ENCODE assay signal across 12 mouse cellular contexts in genomic region chr6:147161818-147162584, GRCm38 (mm10).
DNase-seq lines count a peak whose midpoint lies in the region; ATAC-seq and TF ChIP-seq lines count a peak whose summit lies in the region.
"Had no signal": no experiment of that assay in that cellular context is flagged by ENCODE, and none has a peak within 500 bp of the region (broad histone marks: within the 10 kb centered on the region; RNA-seq: fewer than 3 reads in every experiment).

No protein-coding gene starts in this region.

- no peaks in the 10 kb centered on the region for H3K27me3 ChIP-seq in stomach, embryonic 15.5 days (replicated peaks)
- H3K27me3 ChIP-seq in stomach, postnatal 0 days (ENCODE audit: control insufficient read depth, insufficient read depth, low read length): no peaks in the 10 kb centered on the region
- no peaks in the 10 kb centered on the region for H3K27me3 ChIP-seq in liver, postnatal 0 days (ENCODE audit: insufficient read depth, low read length)
- H3K27me3 ChIP-seq: hindbrain, embryonic 15.5 days; limb, embryonic 15.5 days had no signal

- 38% methylated on average over 5 of the region's 5 CpGs for WGBS in stomach, embryonic 15.5 days
- 41% methylated on average over 5 of the region's 5 CpGs for WGBS in stomach, postnatal 0 days
- 42% methylated on average over 5 of the region's 5 CpGs for WGBS in liver, postnatal 0 days (ENCODE audit: insufficient replicate concordance)

- no peak overlapping the region for H3K9ac ChIP-seq in stomach, embryonic 15.5 days
- no peak overlapping the region for H3K9ac ChIP-seq in stomach, postnatal 0 days (ENCODE audit: low read length)
- H3K9ac ChIP-seq in liver, postnatal 0 days (replicated peaks): no peak overlapping the region
- H3K9ac ChIP-seq: hindbrain, embryonic 15.5 days; limb, embryonic 15.5 days had no signal

- no peaks in the 10 kb centered on the region for H3K4me1 ChIP-seq in stomach, embryonic 15.5 days
- H3K4me1 ChIP-seq in stomach, postnatal 0 days (replicated peaks; ENCODE audit: control insufficient read depth, insufficient read depth): no peaks in the 10 kb centered on the region
- H3K4me1 ChIP-seq in liver, postnatal 0 days (ENCODE audit: insufficient read depth): no peaks in the 10 kb centered on the region
- H3K4me1 ChIP-seq: hindbrain, embryonic 15.5 days; limb, embryonic 15.5 days had no signal

- H3K36me3 ChIP-seq in stomach, embryonic 15.5 days: no peaks in the 10 kb centered on the region
- no peaks in the 10 kb centered on the region for H3K36me3 ChIP-seq in stomach, postnatal 0 days (ENCODE audit: control insufficient read depth, insufficient read depth, low read length)
- H3K36me3 ChIP-seq in liver, postnatal 0 days (replicated peaks; ENCODE audit: insufficient read depth, low read length): no peaks in the 10 kb centered on the region
- H3K36me3 ChIP-seq: hindbrain, embryonic 15.5 days; limb, embryonic 15.5 days had no signal

- peak; percentile 11 to 13 for DNase-seq in heart, adult 9 months (ENCODE audit: low spot score in 2 of 2)
- no peak for DNase-seq in heart, adult 8-10 months (ENCODE audit: low spot score)
- DNase-seq in kidney, postnatal 14 days: peak; percentile 12
- DNase-seq in kidney, adult 18-20 months: no peak
- no peak for DNase-seq in stomach, postnatal 0 days (ENCODE audit: low spot score)
- DNase-seq in mesoderm, embryonic 11.5 days (ENCODE audit: low read depth, low spot score): peak; percentile 16
- DNase-seq in liver, postnatal 0 days: no peak
- DNase-seq: cerebellum, adult 9-10 months had no signal

- no peak for ATAC-seq in stomach, embryonic 15.5 days (ENCODE audit: insufficient read depth, low FRiP score, low read depth)
- ATAC-seq in stomach, postnatal 0 days (ENCODE audit: low FRiP score, low TSS enrichment): no peak
- no peak for ATAC-seq in liver, postnatal 0 days
- ATAC-seq: CD4-positive, CD25-positive, alpha-beta regulatory T cell, adult 4 months had no signal

- no peak for TF ChIP-seq CTCF in stomach, postnatal 0 days (IDR thresholded peaks at IDR 0.05; ENCODE audit: low read depth)
- no peak for TF ChIP-seq CTCF in liver, postnatal 0 days (IDR thresholded peaks at IDR 0.05; ENCODE audit: low read depth)

- no peak for TF ChIP-seq EP300 in stomach, postnatal 0 days (optimal IDR thresholded peaks at IDR 0.05)
- TF ChIP-seq EP300 in liver, postnatal 0 days (IDR thresholded peaks at IDR 0.05; ENCODE audit: low read depth): no peak

- H3K9me3 ChIP-seq in stomach, embryonic 15.5 days: no peaks in the 10 kb centered on the region
- no peaks in the 10 kb centered on the region for H3K9me3 ChIP-seq in stomach, postnatal 0 days (ENCODE audit: control insufficient read depth, low read length)
- H3K9me3 ChIP-seq in liver, postnatal 0 days (ENCODE audit: low read length): no peaks in the 10 kb centered on the region
- H3K9me3 ChIP-seq: hindbrain, embryonic 15.5 days; limb, embryonic 15.5 days had no signal

- H3K4me2 ChIP-seq in stomach, embryonic 15.5 days: no peak overlapping the region
- no peak overlapping the region for H3K4me2 ChIP-seq in stomach, postnatal 0 days (replicated peaks; ENCODE audit: low read depth)
- no peak overlapping the region for H3K4me2 ChIP-seq in liver, postnatal 0 days (ENCODE audit: low read depth, low read length)
- H3K4me2 ChIP-seq: hindbrain, embryonic 15.5 days; limb, embryonic 15.5 days had no signal

- 0 out of 2 replicates have a peak overlapping the region, but pooled peaks have one; percentile 16 for H3K27ac ChIP-seq in stomach, embryonic 15.5 days
- H3K27ac ChIP-seq in stomach, postnatal 0 days (replicated peaks): no peak overlapping the region
- no peak overlapping the region for H3K27ac ChIP-seq in liver, postnatal 0 days (ENCODE audit: low read depth)
- H3K27ac ChIP-seq: hindbrain, embryonic 15.5 days; limb, embryonic 15.5 days had no signal

- H3K4me3 ChIP-seq in stomach, embryonic 15.5 days (replicated peaks): no peak overlapping the region
- no peak overlapping the region for H3K4me3 ChIP-seq in stomach, postnatal 0 days (ENCODE audit: low read depth, low read length)
- H3K4me3 ChIP-seq in liver, postnatal 0 days (ENCODE audit: low read depth, low read length): no peak overlapping the region
- H3K4me3 ChIP-seq: hindbrain, embryonic 15.5 days; limb, embryonic 15.5 days had no signal

Comparison
In these comparisons a context has a peak if more than half of its experiments do, and no peak if none do; other contexts are left out.
1. DNase-seq: peak in heart, adult 9 months (2 of 2), kidney, postnatal 14 days (single experiment) and mesoderm, embryonic 11.5 days (single experiment); none in heart, adult 8-10 months (single experiment), kidney, adult 18-20 months (single experiment), stomach, postnatal 0 days (single experiment) and liver, postnatal 0 days (single experiment).